Mouse (Mus musculus) splenic B cell, adult 2 months (primary cell): ENCODE measurements around the gene Csnk2b.

Experiments
- DNase-seq: peaks from one replicate; pipeline ENCODE4 v3.0.0-alpha.2; 2011; ENCODE audit warnings: low read depth, low spot score
- H3K27me3 ChIP-seq: 2 replicates; pipeline ENCODE4 v1.6.1; 2012; ENCODE audit warnings: mild to moderate bottlenecking, low read length, moderate library complexity, mixed read lengths; ENCODE audit not compliant: control insufficient read depth, poor library complexity, insufficient read depth, severe bottlenecking
- H3K36me3 ChIP-seq: 2 replicates; pipeline ENCODE4 v1.6.1; 2012; ENCODE audit warnings: mild to moderate bottlenecking, low read length, moderate library complexity, mixed read lengths; ENCODE audit not compliant: control insufficient read depth, poor library complexity, insufficient read depth, severe bottlenecking

The Csnk2b gene

DNA sequence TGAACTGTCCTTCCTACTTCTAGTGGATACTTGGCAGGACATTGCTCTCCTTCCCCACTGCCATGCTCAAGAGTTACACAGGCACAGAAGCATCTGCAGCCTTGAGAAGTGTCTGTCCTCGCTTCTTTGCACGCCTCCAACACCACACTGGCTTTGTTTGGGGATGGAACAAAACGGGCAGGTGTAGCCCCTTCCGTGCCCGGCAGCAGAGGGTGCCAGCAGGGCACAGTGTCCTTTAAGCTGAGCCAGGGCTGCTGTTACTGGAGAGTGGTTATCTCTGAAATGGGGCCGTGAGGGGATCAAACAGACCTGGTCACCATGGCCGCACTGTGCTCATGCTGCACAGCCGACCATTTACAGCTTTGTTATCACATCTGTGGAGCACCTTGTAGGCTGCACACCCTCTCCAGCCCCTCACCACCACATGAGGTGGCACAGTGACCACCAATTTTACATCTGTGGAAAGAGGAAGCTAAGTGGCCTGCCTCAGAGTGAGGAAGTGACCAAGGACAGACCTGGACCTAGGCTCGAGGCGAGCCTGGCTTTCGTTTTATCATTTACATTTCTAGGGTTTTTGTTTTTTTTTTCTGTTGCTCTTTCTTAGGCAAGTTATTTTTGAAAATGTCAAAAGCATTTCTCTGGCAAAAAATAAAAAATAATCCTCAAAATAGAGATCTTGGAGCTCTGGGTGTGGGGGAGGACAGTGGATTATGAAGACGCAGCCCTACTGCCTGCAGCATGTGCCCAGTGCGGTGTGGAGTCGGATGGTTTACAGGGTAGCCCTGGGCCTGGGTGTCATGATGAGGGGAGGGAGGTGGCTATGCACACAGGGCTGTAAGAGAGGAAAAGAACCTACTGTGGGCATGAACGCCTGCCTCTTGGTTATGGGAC, 27.1 kb downstream of the Csnk2b start:
- Histone ChIP-seq H3K27me3 (no peaks in the 10 kb centered on the region), H3K36me3 (peaks cover 4% of the 10 kb centered on the region)
- DNase-seq, result no peak

DNA sequence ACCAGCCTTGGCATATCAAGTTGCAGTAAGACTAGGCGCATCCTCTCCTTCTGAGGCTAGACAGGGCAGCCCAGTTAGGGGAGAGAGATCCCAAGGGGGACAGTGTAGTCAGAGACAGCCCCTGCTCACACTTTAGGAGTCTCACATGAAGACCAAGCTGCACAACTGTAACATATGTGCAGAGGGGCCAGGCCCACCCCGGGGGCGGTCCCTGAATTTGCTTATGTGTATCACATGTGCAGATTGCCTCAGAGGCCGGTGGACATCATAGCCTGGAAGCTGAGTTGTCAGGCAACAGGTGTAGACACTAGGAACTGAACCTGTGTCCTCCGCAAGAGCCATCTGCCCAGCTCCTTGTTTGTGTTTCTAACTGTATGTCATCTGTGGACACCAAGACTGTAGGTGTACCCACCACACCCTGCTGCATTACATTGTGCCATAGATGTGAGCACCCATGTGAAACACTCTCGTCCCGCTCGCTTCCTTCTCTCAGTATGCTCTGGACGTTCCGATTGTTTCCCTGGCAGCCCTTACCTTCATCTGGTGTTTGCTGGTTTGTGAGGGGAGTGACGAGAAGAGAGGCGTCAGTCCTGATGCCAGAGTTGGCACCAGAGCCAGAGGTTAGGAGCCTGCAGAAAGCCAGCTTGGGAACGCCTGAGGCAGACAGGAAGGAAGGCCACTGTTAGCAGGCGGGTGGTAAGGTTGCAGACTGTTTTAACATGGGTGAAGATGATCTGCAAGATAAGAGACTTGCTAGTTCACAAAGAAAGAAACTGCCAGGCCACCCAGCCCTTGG, 29.3 kb downstream of the Csnk2b start:
- no peak for DNase-seq
- H3K27me3 ChIP-seq, result no peaks in the 10 kb centered on the region
- peaks cover 1% of the 10 kb centered on the region for H3K36me3 ChIP-seq

DNA sequence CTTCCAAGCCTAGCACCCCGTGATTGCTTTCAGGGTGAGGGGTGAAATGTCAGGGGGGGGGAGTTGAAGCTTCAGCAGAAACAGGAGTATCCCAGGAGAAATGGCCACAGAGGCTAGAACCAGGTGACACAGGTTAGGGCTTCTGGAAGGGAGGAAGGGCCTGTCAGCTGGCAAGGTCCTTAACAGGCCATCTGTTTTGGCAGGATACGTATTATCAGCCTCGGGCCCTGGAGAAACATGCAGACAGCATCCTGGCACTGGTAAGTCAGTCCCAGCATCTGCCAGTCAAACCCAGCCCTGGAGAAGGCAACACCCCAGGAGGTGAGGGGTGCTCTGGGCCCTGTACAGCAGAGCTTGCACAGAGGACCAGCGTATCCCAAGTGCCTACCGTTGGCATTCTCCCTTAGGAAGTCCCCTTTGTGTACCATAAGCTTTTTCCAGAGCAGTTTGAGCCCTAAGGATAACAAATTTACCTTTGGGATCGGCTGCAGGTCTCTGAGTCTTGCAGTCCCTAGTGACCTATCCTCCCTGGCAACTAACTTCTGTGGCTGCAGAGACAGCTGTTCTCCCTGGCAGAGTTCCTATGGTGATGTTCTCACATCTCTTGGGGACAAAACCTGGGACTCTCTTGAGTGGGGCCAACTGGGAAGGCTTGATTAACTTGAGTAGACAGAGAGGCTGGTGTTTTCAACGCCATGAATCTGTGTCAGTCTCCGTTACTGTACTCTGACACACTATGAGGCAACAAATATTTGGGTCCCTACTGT, 31.5 kb downstream of the Csnk2b start:
- DNase-seq, result no peak

DNA sequence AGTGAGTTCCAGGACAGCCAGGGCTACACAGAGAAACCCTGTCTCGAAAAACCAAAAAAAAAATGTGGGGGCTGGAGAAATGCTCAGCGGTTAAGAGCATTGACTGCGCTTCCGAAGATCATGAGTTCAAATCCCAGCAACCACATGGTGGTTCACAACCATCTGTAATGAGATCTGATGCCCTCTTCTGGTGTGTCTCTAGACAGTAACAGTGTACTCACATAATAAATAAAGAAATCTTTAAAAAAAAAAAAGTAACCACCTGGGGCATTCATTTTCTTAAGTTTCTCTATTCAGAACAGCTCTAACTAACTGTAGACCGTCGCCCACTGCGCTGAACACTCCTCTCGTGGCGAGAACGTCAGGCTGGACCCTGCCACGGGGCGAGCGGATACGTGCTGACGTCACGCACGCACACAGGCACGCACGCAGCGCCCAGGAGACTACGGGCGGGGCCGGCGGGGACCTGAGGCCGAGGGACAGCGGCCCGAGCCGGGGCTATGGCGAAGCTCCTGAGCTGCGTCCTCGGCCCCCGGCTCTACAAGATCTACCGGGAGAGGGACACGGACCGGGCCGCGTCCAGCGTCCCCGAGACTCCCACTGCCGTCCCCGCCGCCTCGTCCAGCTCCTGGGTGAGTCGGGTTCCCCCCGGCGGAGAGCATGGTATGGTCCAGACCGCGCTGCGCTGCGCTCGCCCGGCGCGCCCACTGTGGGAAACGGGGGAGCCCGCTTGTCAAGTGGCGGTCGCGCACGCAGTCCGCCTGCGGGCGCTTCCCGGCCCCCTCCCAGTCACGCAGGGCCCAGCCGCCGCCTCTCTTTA, 32.8 kb downstream of the Csnk2b start, which contains the start of gene Abhd16a:
TSS of gene Abhd16a (plus strand) at position 439 of the 820 bp plus-strand sequence.
- Histone ChIP-seq H3K36me3 (peaks cover 1% of the 10 kb centered on the region; the same call in 1 of the 2 replicates), H3K27me3 (no peaks in the 10 kb centered on the region)
- DNase-seq, result peak; percentile 96

More for the DNA sequence above, 31.5 kb downstream of the Csnk2b start:
- Histone ChIP-seq H3K27me3 (no peaks in the 10 kb centered on the region), H3K36me3 (peaks cover 1% of the 10 kb centered on the region; the same call in 1 of the 2 replicates)

DNA sequence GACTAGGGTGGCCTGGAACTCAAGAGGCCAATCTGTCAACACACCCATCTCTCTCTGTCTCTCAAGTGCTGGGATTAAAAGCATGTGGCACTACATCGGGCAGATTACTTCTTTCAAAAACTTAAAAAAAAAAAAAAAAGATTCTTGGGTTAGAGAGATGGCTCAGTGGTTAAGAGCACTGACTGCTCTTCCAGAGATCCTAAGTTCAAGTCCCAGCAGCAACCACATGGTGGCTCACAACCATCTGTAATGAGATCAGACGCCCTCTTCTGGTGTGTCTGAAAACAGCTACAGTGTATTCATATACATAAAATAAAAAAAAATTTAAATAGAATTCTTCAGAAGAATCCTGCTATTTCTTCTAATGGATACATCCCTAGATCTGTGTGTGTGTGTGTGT, 33.7 kb downstream of the Csnk2b start:
- DNase-seq, result peak; percentile 29

DNA sequence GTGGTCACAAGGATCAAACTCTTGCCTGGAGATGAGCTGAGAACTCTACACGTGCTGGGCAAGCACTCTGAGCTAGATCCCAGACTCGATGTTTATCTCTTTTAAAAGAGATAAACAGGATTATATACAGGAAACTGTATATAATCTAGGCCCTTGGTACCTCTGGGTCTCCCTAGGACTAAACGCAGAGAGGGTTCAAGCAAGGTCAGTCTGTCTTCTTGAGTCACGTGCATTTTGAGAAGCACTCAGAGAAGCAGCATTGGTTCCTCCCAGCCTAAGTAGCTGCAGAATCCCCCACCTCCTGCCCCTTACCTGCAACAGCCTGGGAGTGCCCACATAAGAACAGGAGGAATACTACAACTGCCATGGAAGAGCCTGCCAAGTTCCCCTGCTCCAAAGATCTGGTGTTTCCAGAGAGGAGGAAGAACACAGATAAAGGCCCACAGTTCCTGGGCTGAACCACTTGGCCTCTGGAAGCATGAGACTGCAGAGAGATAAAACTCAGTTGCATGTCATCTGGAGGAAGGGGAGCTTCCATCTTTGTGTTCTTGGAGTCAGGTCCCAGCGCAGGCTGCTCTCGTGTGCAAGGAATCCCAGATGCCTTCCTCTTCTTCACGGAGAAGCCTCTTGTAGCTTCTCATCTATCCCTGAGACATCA, 36.5 kb downstream of the Csnk2b start, which contains the start of gene Ly6g6f:
TSS of gene Ly6g6f (minus strand) at position 403 of the 658 bp plus-strand sequence.
- no peak for DNase-seq
- H3K36me3 ChIP-seq, result no peaks in the 10 kb centered on the region
- no peaks in the 10 kb centered on the region for H3K27me3 ChIP-seq

More for the DNA sequence above, 33.7 kb downstream of the Csnk2b start:
- Histone ChIP-seq H3K27me3 (no peaks in the 10 kb centered on the region), H3K36me3 (peaks cover 1% of the 10 kb centered on the region; the same call in 1 of the 2 replicates)

DNA sequence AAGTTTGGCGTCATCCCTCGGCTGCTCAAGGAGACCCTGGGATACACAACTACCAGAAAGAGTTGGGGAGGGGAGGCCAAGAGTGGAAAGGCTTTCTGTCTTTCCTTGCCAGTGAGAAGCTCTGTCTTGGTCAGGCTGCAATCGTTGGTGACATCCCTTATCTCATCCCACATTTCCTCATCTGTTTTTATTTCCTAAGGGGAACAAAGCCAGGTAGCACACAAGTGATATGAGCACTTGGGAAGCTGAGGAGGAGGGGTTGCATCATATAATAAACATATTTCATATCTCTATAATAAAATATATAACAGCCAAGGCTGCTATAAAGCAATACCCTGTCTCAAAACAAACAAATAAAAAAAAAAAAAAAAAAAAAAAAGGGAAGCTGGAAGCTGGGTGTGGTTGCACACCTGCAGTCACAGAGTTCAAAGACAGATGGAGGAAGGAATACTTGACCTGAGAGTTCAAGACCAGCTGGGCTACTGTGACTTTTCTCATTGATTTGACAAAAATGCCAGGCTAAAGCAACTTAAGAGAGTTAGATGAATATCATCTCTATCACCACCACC, 37.8 kb downstream of the Csnk2b start:
- DNase-seq, result no peak
- Histone ChIP-seq H3K27me3 (no peaks in the 10 kb centered on the region), H3K36me3 (no peaks in the 10 kb centered on the region)

DNA sequence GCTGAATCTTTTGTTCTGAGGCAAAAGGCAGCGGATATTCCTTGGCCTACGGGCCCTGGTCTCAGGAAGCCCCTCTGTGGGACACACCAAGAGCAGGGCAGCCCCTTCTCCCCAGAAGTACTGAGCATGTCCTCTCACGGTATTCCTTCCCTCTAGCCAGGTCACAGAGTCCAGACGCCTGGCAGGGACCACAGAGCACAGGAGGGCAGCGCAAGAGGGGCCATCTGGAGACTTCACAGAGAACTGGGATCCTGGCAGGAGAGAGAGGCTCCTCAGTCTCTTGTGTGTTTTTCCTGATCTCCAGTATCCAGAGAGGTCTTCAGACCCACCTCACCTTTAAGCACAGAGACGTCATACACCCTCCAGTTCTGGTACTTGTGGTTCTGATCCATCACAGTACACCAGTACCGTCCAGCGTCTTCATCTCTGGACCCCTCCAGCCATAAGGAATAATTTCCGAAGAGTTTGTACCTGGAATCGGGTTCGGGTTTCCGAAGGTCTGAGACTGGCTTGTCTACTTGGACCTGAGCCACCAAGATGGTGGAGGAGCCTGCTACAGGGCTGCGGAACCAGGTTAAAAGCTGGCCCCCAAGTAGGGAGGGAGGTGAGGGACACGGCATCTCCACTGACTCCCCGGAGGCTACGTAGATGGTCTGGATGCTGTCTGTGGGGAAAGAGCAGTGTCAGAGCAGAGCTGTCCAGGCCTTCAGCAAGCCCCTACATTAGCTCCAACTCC, 38.8 kb downstream of the Csnk2b start:
- DNase-seq, result no peak
- no peaks in the 10 kb centered on the region for H3K36me3 ChIP-seq
- no peaks in the 10 kb centered on the region for H3K27me3 ChIP-seq

DNA sequence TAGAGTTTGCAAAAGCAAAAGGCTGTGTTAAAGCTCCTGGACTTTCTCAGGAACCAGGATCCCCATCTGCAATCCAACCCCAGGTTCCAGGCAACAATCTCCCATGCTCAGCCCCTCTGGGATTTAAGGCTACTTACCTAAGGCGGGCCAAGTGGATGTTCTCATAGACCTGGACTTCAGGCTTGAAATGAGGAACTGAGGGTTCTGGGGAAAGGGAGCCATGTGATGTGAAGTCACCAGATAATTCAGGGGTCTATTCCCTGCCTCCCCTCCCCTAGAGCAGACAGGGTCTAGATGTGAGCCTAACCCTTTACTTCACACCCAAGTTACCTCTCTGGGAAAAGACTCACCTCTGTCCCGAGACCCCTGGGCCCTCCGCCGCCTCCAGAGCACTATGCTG, 41.1 kb downstream of the Csnk2b start:
- no peak for DNase-seq
- Histone ChIP-seq H3K27me3 (no peaks in the 10 kb centered on the region; the same call in 1 of the 2 replicates), H3K36me3 (no peaks in the 10 kb centered on the region)

DNA sequence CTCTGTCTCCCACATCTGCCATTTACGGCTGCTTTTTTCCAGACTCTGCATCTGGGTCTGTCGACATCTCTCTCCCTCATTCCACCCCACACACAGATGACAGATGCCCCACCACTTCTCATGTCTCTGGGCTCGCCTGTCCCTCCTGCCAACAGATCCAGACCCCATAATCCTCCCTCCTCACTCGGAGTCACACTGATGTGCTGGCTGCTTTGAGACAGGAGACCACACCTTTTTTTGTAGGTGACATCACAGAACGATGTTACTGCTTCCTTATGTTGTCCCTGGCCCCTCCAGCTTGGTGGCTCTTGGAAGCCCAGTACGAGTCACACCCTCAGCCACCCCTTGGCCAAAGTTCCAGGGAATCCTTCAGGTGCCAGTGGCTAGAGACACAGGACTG, 41.6 kb downstream of the Csnk2b start:
- no peaks in the 10 kb centered on the region; the same call in 1 of the 2 replicates for H3K27me3 ChIP-seq
- H3K36me3 ChIP-seq, result no peaks in the 10 kb centered on the region
- no peak for DNase-seq

DNA sequence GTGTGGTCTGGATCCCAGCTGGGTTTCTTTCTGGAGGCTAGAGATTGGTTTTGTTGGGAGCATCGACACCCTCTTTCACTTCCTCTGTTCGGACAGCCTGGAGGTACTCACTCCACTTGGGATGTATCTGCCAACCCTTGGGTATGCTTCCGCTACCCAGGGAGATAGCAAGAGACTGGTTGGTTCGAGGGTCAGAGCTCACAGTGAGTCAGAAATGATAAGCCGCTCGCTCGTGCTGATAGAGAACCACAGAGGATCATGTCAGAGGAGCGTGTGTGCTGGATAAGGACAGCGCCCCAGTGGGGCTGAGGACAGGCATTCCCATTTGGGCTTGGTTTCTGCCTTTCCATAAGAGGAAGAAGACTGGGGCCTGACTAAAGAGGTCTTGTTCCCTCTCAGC, 42.1 kb downstream of the Csnk2b start:
- DNase-seq, result no peak
- H3K27me3 ChIP-seq, result no peaks in the 10 kb centered on the region; the same call in 1 of the 2 replicates
- H3K36me3 ChIP-seq, result no peaks in the 10 kb centered on the region

DNA sequence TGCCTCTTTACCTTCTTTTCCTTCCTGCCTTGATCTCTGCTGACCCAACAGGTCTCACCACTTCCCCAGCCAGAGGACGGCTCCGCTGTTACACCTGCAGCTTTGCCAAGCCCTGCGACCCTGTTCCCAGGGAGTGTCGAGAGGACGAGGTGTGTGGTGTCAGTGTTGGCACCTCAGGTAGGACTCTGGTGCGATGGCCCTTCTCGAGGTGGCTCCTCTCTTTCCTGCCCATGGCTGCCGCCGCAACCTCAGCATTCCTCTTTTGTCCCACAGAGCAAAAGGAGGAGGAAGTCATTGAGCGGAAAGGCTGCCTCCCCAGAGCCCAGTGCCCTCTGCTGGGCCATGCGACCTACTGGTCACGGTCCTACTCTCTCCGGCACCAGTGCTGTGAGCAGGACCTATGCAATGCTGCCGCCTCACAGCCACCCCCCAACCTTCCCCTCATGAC, 44.0 kb downstream of the Csnk2b start, which contains the start of gene Ly6g6d:
TSS of gene Ly6g6d (minus strand) at position 280 of the 448 bp plus-strand sequence.
- peak; percentile 42 for DNase-seq
- Histone ChIP-seq H3K27me3 (no peaks in the 10 kb centered on the region; the same call in 1 of the 2 replicates), H3K36me3 (no peaks in the 10 kb centered on the region)
